Mouse (Mus musculus) cerebellum, adult 9-11 months (tissue): ENCODE data around the gene 1700025B11Rik.
A peak's percentile ranks its signal among the peaks of the same experiment; 100 is the strongest.
"Not testable (repeated sequence)": the region's sequence is repeated elsewhere in the genome, so short reads cannot be mapped to it uniquely, and the experiment has no call there.

Experiments
- DNase-seq: peaks from one replicate; pipeline ENCODE4 v3.0.0; 2022

Gene 1700025B11Rik

DNA sequence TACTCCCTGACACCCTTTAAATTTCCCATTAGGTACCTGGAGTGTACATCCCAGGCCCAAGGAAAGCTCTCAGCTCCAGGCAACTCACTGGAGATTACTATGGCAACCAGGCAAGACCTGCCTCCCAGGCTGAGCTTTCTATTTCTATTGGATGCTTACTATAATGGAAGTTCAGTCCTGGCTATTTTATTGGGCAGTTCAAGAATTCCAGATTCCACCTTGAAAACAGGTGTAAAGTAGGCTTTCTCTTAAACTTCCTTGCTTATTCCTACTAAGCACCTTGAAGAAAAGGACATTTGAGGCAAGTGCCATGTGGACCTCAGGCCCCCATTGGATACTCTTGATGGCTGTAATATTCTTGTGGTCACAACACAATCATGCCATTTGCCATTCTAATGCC is at the start of gene 1700025B11Rik:
TSS of gene 1700025B11Rik (minus strand) at position 101 of the 400 bp plus-strand sequence.
- DNase-seq: no peak

- no peak for DNase-seq
Measured at GRCm38 (mm10) chr15:77606069-77606468, 44.4 kb upstream of the 1700025B11Rik start.

GRCm38 (mm10) chr15:77598958-77599357 is 37.3 kb upstream of the 1700025B11Rik start, which contains the start of gene Gm36245:
Gm36245 (plus strand) TSS chr15:77599258.
- no peak for DNase-seq

GRCm38 (mm10) chr15:77598429-77598828 is 36.7 kb upstream of the 1700025B11Rik start:
- no peak for DNase-seq

- no peak for DNase-seq
Measured at GRCm38 (mm10) chr15:77595961-77596360, 34.3 kb upstream of the 1700025B11Rik start, which contains the start of gene Apol10b. Apol10b (minus strand) TSS chr15:77596125.

DNA sequence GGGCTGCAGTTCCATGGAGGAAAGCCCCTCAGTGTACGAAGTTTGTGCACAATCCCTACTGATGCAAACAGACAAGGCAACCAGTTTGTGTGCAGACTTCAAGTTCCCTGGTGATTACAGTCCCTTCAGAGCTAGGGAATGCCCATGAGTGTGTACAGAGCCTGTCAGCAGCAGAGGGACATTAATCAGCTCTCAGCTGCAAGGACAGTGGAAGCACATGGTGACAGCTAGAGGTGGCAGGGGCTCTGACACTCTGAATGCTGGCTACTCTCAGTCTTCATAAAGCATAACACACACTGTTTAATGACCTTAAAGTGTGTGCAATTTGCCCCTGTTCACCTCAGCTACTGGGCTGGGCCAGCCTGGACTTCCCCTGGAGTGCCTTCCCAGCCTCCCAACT is 31.9 kb upstream of the 1700025B11Rik start:
- no peak for DNase-seq

- DNase-seq: no peak
Measured at GRCm38 (mm10) chr15:77590881-77591280, 29.2 kb upstream of the 1700025B11Rik start.

- DNase-seq: no peak
Measured at GRCm38 (mm10) chr15:77588981-77589380, 27.3 kb upstream of the 1700025B11Rik start.

GRCm38 (mm10) chr15:77587026-77587425 is 25.3 kb upstream of the 1700025B11Rik start:
- DNase-seq: no peak

DNA sequence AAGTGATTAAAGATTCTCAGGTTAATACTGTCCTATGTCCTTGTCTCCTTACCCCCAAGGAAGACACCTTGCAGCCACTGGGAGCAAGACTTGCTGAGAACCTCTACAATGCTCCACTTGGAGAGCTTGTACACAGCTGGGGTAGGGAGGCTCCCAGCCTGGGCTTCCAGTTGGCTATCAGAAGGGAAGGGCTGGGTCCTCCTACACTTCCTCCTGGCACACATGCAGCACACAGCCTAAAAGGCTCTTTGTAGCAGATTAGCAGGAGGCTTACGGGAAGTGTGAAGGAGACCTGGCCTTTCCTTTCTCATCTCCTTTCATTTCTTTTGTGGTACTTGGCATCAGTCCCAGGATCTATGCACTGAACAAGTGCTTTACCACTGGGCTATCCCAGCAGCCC is 20.0 kb upstream of the 1700025B11Rik start:
- DNase-seq: no peak

GRCm38 (mm10) chr15:77579311-77579710 is 17.6 kb upstream of the 1700025B11Rik start:
- no peak for DNase-seq

- DNase-seq: no peak
Measured at GRCm38 (mm10) chr15:77578801-77579200, 17.1 kb upstream of the 1700025B11Rik start.

DNA sequence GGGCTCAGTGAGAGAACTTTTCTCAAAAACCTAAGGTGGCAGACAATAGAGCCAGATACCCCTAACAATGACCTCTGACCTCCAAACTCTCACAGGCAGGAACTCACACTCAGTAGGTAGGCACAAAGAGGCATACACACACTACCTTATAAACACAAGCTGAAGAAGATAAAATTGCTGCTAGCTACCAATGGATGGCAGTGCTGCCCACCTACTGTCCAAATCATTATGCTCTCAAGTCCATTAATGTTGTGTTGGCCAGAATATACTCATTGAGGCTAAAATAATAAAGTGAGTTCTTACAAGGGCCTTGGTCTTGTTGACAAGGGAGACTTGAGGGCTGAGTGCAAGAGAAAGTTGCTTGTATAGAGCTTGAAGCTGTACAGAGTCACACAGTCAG is 1.5 kb upstream of the 1700025B11Rik start:
- DNase-seq: no peak

DNA sequence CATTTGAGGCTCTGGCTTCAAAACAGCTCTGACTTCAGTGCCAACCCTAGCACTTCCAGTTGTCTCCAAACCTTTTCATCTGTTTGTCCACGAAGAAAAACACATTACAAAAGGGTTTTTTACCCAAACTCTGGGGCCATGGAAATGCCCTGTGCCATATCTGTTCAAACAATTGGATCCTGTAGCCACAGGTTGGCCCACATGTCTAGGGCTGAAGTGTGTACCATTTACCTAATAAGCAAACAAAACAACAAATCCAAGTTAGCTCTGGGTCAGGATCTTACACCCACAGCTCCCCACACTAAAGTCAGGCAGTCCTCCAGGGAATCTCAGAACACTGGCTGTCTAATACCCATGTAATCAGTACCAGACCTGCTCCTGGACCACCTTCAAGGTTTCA is 22.5 kb downstream of the 1700025B11Rik start:
- DNase-seq: not testable (repeated sequence)

DNA sequence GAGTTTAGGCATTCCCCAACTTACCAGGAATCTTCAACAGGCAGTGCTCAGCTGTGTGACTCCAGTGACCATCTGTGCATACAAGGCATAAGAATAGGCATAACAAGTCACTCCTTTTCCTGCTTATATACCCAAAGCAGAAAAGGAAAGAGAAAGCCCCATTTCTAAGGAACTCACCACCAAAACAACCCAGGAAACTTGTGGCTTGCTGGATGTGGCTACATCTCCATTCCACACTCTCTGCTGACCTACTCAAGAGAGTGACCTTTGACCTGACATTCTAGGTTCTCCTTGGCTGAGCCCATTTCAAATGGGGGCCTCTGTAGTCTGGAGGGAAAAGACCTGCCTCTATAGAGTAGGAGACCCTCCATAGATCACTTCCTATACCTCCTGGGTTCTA is 28.5 kb downstream of the 1700025B11Rik start, which contains the start of gene Apol7c:
TSS of gene Apol7c (minus strand) at position 101 of the 400 bp plus-strand sequence.
- no peak for DNase-seq

DNA sequence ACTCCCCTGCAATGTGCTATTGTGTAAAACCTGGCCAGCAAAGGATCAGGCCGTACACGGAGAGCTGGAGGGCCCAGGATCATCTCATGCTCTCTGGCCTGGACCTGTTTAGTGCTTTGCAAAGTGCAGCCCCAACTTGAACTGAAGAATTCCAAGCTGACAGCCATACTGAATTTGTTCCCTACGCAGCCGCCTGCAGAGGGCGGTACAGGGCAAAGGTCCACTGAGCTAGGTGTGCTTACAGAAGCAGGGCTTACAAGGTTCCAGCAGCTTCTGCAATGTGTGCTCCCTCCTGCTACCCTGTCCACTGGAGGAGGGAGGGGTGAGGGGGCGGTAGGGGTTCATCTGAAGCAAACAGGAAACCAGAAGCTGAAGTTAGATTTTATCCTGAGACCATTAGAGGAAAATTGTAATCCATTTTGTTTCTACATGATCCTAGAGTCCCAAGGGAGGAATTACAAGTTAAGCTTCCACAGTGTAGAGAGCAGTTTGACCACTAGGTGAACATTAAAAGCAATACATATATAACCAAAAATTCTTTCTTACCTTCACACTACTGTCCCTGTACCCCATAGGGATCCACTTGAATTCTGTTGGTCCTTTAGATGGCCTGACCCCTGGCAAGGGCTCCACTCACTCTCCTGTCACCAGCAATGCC is 38.4 kb downstream of the 1700025B11Rik start:
- peak; percentile 9 for DNase-seq

DNA sequence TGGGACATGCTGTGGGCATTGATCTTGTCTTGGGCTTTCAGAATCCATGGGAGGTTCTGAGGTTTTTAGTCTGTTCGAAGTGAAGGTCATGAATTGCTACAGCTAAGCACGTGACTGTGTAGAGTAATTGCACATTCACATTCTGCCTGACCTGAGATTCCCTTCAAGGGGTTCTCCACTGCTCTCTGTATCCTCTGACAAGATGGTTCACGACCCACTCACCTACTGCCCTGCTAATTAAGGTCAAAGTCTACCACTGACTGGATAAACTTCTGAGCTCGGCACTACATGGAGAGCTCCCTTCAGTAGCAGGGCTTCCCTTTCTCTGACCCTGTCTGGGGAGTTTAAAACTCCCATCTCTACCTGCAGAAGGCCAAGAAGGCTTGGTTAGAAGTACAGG is 41.1 kb downstream of the 1700025B11Rik start:
- DNase-seq: not testable (repeated sequence)
